Mouse (Mus musculus): ENCODE data around the gene Thbs4.

- TF ChIP-seq CTCF (IDR thresholded peaks at IDR 0.05; ENCODE audit: low read depth, low read length), result no peak
- no peak for TF ChIP-seq POLR2A (IDR thresholded peaks at IDR 0.05; ENCODE audit: insufficient read depth, low read length)
Measured at GRCm38 (mm10) chr13:92806785-92807184, 12.2 kb upstream of the Thbs4 start.
